ENCODE assay signal across 8 mouse cellular contexts in the genomic region with DNA sequence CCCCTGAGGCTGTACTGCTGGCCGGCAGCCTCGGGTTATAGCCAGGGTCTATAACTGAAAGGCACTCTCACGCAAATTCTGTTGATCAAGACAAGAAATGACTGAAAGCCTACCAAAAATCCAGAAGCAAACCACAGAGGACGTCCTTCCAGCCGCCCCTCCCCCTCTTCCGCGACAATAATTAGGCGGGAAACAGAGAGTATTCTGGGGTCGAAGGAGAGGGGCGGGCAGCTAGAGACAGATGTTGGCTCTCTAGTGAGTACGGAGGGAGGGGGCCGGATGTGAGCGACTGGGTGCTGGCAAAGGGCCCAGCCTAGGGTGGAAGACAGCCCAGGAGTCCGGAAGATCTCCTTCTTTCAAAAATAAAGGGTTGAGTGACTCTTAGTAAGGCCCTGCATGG. TPM values are rescaled to one million over a fixed set of nuclear protein-coding genes. Genes with fewer than 3 reads are reported as not detected.
DNase-seq lines count a peak whose midpoint lies in the region; ATAC-seq and TF ChIP-seq lines count a peak whose summit lies in the region.

TSS of gene Fam173a (minus strand) at position 287 of the 400 bp plus-strand sequence.

- peaks cover 19% of the 10 kb centered on the region for H3K36me3 ChIP-seq in hindbrain, embryonic 14.5 days (replicated peaks; ENCODE audit: control insufficient read depth, insufficient read depth)

- intact Hi-C loops in gastrocnemius, adult 2 months (cut with DNase I), result loop anchor here (10.0 kb wide), 1 partner anchor 218 kb away; the partner anchor contains the start of genes Lmf1 and Sox8

- peak; percentile 85 for DNase-seq in Muller cell, postnatal 12 days (ENCODE audit: inconsistent ontology term)
- DNase-seq in cerebellum, postnatal 10 days, result peak; percentile 75 to 77
- peak; percentile 80 for DNase-seq in gastrocnemius, adult 2 months
- DNase-seq in hindbrain, embryonic 14.5 days (ENCODE audit: low spot score), result peak; percentile 69
- peak; percentile 67 for DNase-seq in layer of hippocampus, postnatal 36 days
- peak; percentile 87 for DNase-seq in lung, postnatal 36 days
- peak; percentile 73 for DNase-seq in retina, embryonic 14.5 days (ENCODE audit: low spot score)
- DNase-seq in thymus, postnatal 4 days, result peak; percentile 86

- TF ChIP-seq CTCF in gastrocnemius, adult 2 months (IDR thresholded peaks at IDR 0.05), result no peak

- peak; percentile 51; the same call in 1 of the 2 replicates for ATAC-seq in hindbrain, embryonic 14.5 days (ENCODE audit: low FRiP score)

- peak within 1 kb of the TSS; percentile 85 for H3K4me2 ChIP-seq in hindbrain, embryonic 14.5 days (replicated peaks)

- peak within 1 kb of the TSS; percentile 89 for H3K4me3 ChIP-seq in gastrocnemius, adult 2 months
- peak within 1 kb of the TSS; percentile 60 for H3K4me3 ChIP-seq in hindbrain, embryonic 14.5 days (replicated peaks; ENCODE audit: low read length)

- under 1% methylated on average over 14 of the region's 14 CpGs for WGBS in hindbrain, embryonic 14.5 days

- peak within 1 kb of the TSS; percentile 80 for H3K9ac ChIP-seq in hindbrain, embryonic 14.5 days

- peak within 1 kb of the TSS; percentile 91 for H3K27ac ChIP-seq in gastrocnemius, adult 2 months
- peak within 1 kb of the TSS; percentile 95 for H3K27ac ChIP-seq in hindbrain, embryonic 14.5 days

- H3K9me3 ChIP-seq in hindbrain, embryonic 14.5 days (ENCODE audit: control insufficient read depth, low read length), result no peaks in the 10 kb centered on the region

- H3K27me3 ChIP-seq in hindbrain, embryonic 14.5 days (ENCODE audit: control insufficient read depth, insufficient read depth, low read length), result no peaks in the 10 kb centered on the region

- H3K4me1 ChIP-seq in hindbrain, embryonic 14.5 days (replicated peaks; ENCODE audit: control insufficient read depth, insufficient read depth, low read length), result peaks cover 26% of the 10 kb centered on the region

RNA-seq across cellular contexts. Expression of gene Fam173a, which starts in this region (rescaled TPM):
- 10 to 100 TPM; 35.9 to 43.7 TPM for total RNA-seq in gastrocnemius, adult 2 months (2021)
- 77.6 and 91.6 TPM in 2 replicates for polyA plus RNA-seq in hindbrain, embryonic 14.5 days (2014; fragmentation: Nextera tagmentation; extraction: Ambion mirVana)
- 10 to 100 TPM; 80.7 to 93.1 TPM for total RNA-seq in layer of hippocampus, postnatal 36 days (2021)

Comparison
In these comparisons a context has a peak if more than half of its experiments do, and no peak if none do; other contexts are left out.
1. Peak in every context shown above with its lines: DNase-seq, ATAC-seq, H3K4me3 ChIP-seq and H3K27ac ChIP-seq.